Mouse (Mus musculus): Measurements from ENCODE around the gene Dnajc15. TPM values are rescaled to one million over a fixed set of nuclear protein-coding genes. Genes with fewer than 3 reads are reported as not detected.

Dnajc15 gene
- polyA plus RNA-seq (2015; fragmentation: Nextera tagmentation; extraction: Ambion mirVana) = 122 and 131 TPM in 2 replicates

DNA sequence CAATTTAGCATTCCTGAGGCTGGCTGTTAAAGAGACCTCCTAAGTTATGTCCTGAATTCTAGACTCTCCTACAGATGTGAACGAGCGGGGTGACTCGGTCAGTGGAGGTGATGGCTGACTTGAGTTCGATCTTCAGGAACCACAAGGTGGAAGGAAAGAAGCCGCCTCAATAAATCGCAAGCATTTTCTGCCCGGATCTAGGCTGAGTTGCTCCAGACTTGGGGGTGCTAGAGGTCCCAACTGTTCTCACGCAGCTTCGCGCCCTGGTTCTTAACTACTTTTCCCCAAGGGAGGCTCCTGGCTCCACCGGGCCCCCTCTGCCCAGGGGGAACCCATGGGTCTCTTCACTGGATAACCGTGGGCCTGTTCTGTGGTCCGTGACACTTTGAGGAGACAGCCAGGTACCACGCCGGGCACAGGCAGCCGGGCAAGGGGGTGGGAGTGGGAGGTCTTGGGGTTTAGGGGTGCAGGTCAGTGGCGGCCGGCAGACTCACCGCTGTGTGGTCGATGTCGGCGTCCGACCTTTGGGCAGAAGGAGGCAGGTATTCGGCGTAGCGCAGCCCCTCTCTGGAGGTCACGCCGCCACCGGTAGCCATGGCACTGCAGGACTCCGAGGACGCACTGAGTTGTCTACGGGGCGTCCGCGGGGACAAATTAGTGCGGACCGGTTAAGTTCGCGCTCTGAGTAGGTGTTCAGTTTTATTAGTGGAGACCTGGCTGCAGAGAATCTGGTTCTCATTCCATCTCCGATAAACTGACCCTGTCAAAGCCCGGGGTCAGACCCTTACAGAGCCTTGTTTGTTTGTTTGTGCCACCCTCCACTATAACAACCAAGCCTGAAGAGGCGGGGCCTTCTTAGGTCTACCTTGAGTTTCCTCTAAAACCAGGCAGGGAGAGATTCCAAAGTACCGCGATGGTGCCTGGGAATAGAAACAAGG, at the start of gene Dnajc15:
TSS of gene Dnajc15 (minus strand) at position 822 of the 938 bp plus-strand sequence.
- H3K4me3 ChIP-seq (ENCODE audit: low read length) = peak within 1 kb of the TSS; percentile 73
- peak within 1 kb of the TSS; percentile 60 for H3K4me2 ChIP-seq (replicated peaks; ENCODE audit: low read depth, low read length)
- 0 out of 2 replicates have a peak, but pooled peaks cover 3% of the 10 kb centered on the region for H3K4me1 ChIP-seq (ENCODE audit: insufficient read depth, low read length)
- peak within 1 kb of the TSS; percentile 32; the same call in 1 of the 2 replicates for H3K27ac ChIP-seq (ENCODE audit: low read length)
- peak; percentile 94 for ATAC-seq (ENCODE audit: low FRiP score, low TSS enrichment)
- no peaks in the 10 kb centered on the region for H3K27me3 ChIP-seq (ENCODE audit: insufficient read depth, low read length)
- H3K9ac ChIP-seq (replicated peaks; ENCODE audit: low read length) = peak within 1 kb of the TSS; percentile 81
- 2% methylated on average over 44 of the region's 44 CpGs for WGBS
- H3K9me3 ChIP-seq (ENCODE audit: low read length) = no peaks in the 10 kb centered on the region
- no peaks in the 10 kb centered on the region for H3K36me3 ChIP-seq (ENCODE audit: insufficient read depth, low read length)

DNA sequence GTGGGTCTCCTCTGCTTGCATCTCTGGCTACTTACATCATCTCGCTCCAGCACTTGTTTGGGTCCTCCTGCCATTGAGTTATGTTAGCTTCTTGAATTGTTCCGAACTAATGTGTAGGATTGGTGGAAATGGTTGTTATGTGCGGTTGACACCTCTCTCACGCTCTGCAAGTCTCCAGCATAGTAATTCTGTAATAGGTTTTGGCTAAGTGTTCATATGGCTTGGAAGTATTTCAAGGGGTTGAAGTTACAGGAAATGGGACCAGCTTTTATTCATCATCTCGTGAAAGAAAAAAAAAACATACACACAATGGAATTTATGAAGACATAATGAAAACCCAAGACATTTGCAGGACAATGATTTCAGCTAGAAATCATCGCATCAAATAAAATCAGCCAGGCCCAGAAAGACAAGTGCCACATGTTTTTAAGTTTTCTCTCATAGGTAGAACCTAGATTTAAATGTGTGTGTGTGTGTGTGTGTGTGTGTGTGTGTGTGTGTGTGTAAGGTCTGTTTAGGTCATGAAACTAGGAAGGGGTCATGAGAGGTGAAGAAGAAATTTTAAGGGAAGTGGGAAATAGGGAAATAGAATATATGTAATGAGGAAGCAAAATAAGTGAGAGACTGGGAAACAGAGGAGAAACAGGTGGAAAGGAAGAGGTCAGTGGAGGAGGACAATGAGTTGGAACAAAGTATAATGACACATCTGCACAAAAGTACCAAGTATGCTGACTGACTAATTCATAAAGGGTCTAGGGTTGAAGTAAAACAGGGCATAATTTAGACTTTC, 48.3 kb upstream of the Dnajc15 start:
- no peak for ATAC-seq (ENCODE audit: low FRiP score, low TSS enrichment)
- H3K4me1 ChIP-seq (ENCODE audit: insufficient read depth, low read length) = peaks cover 10% of the 10 kb centered on the region; the same call in 1 of the 2 replicates
- 61% methylated on average over 6 of the region's 6 CpGs for WGBS
- H3K36me3 ChIP-seq (ENCODE audit: insufficient read depth, low read length) = no peaks in the 10 kb centered on the region
- H3K27ac ChIP-seq (ENCODE audit: low read length) = peak overlapping the region; percentile 72; the same call in 1 of the 2 replicates
- no peak overlapping the region for H3K4me2 ChIP-seq (replicated peaks; ENCODE audit: low read depth, low read length)
- no peak overlapping the region for H3K4me3 ChIP-seq (ENCODE audit: low read length)
- no peaks in the 10 kb centered on the region for H3K9me3 ChIP-seq (ENCODE audit: low read length)
- H3K9ac ChIP-seq (replicated peaks; ENCODE audit: low read length) = no peak overlapping the region
- no peaks in the 10 kb centered on the region for H3K27me3 ChIP-seq (ENCODE audit: insufficient read depth, low read length)

DNA sequence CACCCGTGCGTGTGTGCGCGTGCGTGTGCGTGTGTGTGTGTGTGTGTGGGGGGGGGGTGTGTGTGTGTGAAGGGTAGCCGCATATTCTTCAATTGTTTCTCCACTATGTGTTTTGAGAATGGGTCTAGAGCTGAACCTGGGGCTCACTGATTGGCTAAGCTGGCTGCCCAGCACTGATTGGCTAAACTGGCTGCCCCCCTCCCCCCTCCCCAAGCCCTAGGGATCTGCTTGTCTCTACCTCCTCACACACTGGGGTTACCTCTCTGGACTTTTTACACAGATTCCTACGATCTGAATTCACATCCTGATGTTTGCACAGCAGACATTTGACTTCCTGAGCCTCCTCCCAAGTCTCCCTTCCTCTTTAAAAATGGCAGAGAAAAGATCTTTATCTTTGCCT, 46.7 kb upstream of the Dnajc15 start:
- Histone ChIP-seq H3K4me3 (ENCODE audit: low read length) (no peak overlapping the region), H3K9ac (replicated peaks; ENCODE audit: low read length) (no peak overlapping the region), H3K4me1 (ENCODE audit: insufficient read depth, low read length) (peaks cover 10% of the 10 kb centered on the region; the same call in 1 of the 2 replicates), H3K27me3 (ENCODE audit: insufficient read depth, low read length) (no peaks in the 10 kb centered on the region), H3K36me3 (ENCODE audit: insufficient read depth, low read length) (no peaks in the 10 kb centered on the region), H3K4me2 (replicated peaks; ENCODE audit: low read depth, low read length) (no peak overlapping the region), H3K27ac (ENCODE audit: low read length) (no peak overlapping the region), H3K9me3 (ENCODE audit: low read length) (no peaks in the 10 kb centered on the region)
- peak; percentile 76; the same call in 1 of the 2 replicates for ATAC-seq (ENCODE audit: low FRiP score, low TSS enrichment)
- WGBS = 83% methylated on average over 8 of the region's 8 CpGs

DNA sequence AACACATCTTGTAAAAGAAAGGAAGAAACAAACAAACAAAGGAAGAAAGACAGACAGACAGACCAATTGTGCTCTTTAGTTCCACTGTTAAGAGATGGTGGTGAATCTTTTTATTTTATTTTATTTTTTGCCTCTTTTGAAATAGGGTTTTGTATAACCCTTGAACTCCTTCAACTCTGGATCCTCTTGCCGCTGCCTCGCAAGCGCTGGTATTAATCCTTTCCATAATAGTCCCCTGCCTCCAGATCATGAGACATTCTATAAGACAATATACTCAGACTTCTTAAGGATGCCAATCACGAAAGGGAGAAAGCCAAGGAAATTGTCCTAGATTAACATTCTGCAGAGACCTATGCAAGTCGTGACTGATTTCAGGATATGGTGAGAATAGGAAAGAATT, 40.9 kb upstream of the Dnajc15 start:
- H3K27ac ChIP-seq (ENCODE audit: low read length) = no peak overlapping the region
- H3K4me3 ChIP-seq (ENCODE audit: low read length) = no peak overlapping the region
- WGBS = 93% methylated on average over 5 of the region's 5 CpGs
- no peaks in the 10 kb centered on the region for H3K27me3 ChIP-seq (ENCODE audit: insufficient read depth, low read length)
- no peak for ATAC-seq (ENCODE audit: low FRiP score, low TSS enrichment)
- no peak overlapping the region for H3K4me2 ChIP-seq (replicated peaks; ENCODE audit: low read depth, low read length)
- no peaks in the 10 kb centered on the region for H3K36me3 ChIP-seq (ENCODE audit: insufficient read depth, low read length)
- no peaks in the 10 kb centered on the region for H3K9me3 ChIP-seq (ENCODE audit: low read length)
- no peak overlapping the region for H3K9ac ChIP-seq (replicated peaks; ENCODE audit: low read length)
- H3K4me1 ChIP-seq (ENCODE audit: insufficient read depth, low read length) = no peaks in the 10 kb centered on the region

DNA sequence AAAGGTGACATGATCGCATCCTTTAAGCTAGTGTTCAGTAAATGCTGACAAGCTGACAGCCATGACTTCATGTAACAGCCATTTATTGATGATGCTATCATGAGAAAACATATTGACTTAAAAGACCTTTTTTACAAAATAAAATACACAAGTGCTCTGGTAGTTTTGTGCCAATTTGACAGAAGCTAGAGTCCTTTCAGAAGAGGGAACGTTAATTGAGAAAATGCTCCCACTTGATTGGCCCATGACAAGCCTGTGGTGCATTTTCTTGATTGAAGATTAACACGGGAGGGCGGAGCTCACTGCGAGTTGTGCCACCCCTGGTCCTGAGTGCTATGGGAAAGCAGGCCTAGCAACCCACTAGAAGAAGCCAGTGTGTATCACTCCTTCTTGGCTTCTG, 31.7 kb upstream of the Dnajc15 start:
- Histone ChIP-seq H3K27ac (ENCODE audit: low read length) (no peak overlapping the region), H3K27me3 (ENCODE audit: insufficient read depth, low read length) (no peaks in the 10 kb centered on the region), H3K9me3 (ENCODE audit: low read length) (no peaks in the 10 kb centered on the region), H3K4me3 (ENCODE audit: low read length) (no peak overlapping the region), H3K36me3 (ENCODE audit: insufficient read depth, low read length) (no peaks in the 10 kb centered on the region), H3K4me1 (ENCODE audit: insufficient read depth, low read length) (no peaks in the 10 kb centered on the region), H3K4me2 (replicated peaks; ENCODE audit: low read depth, low read length) (no peak overlapping the region), H3K9ac (replicated peaks; ENCODE audit: low read length) (no peak overlapping the region)
- ATAC-seq (ENCODE audit: low FRiP score, low TSS enrichment) = no peak
- WGBS = 87% methylated on average over 5 of the region's 5 CpGs

DNA sequence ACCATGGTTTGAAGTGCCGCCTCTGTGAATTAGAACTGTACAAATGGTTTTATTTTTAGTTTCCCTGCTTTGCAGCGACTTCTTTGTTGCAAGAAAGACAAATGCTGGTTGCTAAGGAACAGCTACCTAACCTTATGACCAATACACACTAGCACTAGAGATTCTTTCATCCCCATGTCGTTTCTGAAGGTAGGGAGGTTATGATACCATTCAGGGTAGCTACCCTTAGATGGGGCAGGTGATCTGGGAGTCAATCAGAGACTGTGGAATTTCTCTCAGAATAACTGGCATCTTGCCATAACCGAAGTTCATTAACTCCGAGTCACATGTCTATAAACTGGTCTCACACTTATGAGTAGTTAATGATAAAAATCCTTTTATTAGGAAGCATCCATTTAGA, 30.5 kb upstream of the Dnajc15 start:
- ATAC-seq (ENCODE audit: low FRiP score, low TSS enrichment) = no peak
- Histone ChIP-seq H3K4me3 (ENCODE audit: low read length) (no peak overlapping the region), H3K27me3 (ENCODE audit: insufficient read depth, low read length) (no peaks in the 10 kb centered on the region), H3K4me1 (ENCODE audit: insufficient read depth, low read length) (no peaks in the 10 kb centered on the region), H3K9ac (replicated peaks; ENCODE audit: low read length) (no peak overlapping the region), H3K27ac (ENCODE audit: low read length) (no peak overlapping the region), H3K9me3 (ENCODE audit: low read length) (no peaks in the 10 kb centered on the region), H3K4me2 (replicated peaks; ENCODE audit: low read depth, low read length) (no peak overlapping the region), H3K36me3 (ENCODE audit: insufficient read depth, low read length) (no peaks in the 10 kb centered on the region)
- 67% methylated on average over 5 of the region's 5 CpGs for WGBS

DNA sequence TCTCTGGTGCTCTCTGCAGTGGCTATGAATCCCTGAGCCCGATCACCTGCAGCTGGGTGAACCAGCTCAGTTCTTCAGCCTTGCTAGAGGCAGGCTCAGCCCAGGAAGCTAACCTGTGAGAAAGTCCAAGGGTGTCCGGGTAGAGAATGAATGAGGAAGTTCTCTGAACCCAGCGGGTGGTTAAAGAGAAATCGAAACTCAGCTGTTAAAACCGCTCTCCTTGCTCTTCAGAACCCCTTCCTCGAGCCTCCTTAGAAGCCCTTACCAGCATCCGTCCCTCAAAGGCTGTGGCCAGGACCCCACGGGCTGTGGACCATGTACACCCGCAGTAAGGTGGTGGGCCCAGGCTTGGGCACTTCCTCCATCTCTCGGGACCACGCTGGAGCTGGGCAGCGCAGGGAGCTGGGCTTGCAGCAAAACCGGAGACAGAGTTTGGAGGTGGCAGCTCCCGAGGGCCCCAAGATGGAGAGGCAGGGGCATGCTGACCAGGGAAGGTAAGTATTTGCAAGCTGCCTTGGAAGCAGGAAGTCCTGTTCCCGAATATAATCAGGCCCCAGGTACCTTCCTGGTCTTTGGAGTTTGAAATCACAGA, 29.3 kb upstream of the Dnajc15 start, which contains the start of gene Epsti1:
TSS of gene Epsti1 (plus strand) at position 69 of the 592 bp plus-strand sequence.
- peak within 1 kb of the TSS; percentile 27; the same call in 1 of the 2 replicates for H3K4me2 ChIP-seq (replicated peaks; ENCODE audit: low read depth, low read length)
- peak within 1 kb of the TSS; percentile 21; the same call in 1 of the 2 replicates for H3K4me3 ChIP-seq (ENCODE audit: low read length)
- no peak within 1 kb of the TSS for H3K9ac ChIP-seq (replicated peaks; ENCODE audit: low read length)
- H3K27me3 ChIP-seq (ENCODE audit: insufficient read depth, low read length) = no peaks in the 10 kb centered on the region
- 52% methylated on average over 15 of the region's 15 CpGs for WGBS
- no peaks in the 10 kb centered on the region for H3K9me3 ChIP-seq (ENCODE audit: low read length)
- no peak within 1 kb of the TSS for H3K27ac ChIP-seq (ENCODE audit: low read length)
- no peaks in the 10 kb centered on the region for H3K4me1 ChIP-seq (ENCODE audit: insufficient read depth, low read length)
- no peaks in the 10 kb centered on the region for H3K36me3 ChIP-seq (ENCODE audit: insufficient read depth, low read length)
- ATAC-seq (ENCODE audit: low FRiP score, low TSS enrichment) = no peak

DNA sequence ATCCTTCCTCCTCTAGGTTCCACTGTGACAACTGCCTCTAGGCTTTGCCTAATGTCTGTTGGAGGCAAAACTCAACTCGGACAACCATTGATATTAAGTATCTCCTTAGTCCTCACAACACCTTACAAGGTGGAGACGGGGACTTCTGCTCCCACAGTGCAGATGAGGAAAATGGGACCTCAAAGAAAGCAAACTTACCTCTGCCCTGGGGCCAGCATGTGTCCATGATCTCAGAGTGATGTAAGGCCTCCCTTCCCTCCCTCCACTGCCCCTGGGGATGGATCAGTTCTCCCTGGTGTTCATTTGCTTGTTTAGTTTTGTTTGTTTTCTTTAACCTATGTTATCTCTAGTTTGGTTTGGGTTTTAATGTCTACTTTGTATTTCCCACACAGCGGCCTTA, 27.6 kb upstream of the Dnajc15 start:
- no peak for ATAC-seq (ENCODE audit: low FRiP score, low TSS enrichment)
- Histone ChIP-seq H3K36me3 (ENCODE audit: insufficient read depth, low read length) (no peaks in the 10 kb centered on the region), H3K4me3 (ENCODE audit: low read length) (no peak overlapping the region), H3K9me3 (ENCODE audit: low read length) (no peaks in the 10 kb centered on the region), H3K4me1 (ENCODE audit: insufficient read depth, low read length) (no peaks in the 10 kb centered on the region), H3K27me3 (ENCODE audit: insufficient read depth, low read length) (no peaks in the 10 kb centered on the region), H3K9ac (replicated peaks; ENCODE audit: low read length) (no peak overlapping the region), H3K27ac (ENCODE audit: low read length) (no peak overlapping the region), H3K4me2 (replicated peaks; ENCODE audit: low read depth, low read length) (no peak overlapping the region)
- 92% methylated on average over 3 of the region's 3 CpGs for WGBS

DNA sequence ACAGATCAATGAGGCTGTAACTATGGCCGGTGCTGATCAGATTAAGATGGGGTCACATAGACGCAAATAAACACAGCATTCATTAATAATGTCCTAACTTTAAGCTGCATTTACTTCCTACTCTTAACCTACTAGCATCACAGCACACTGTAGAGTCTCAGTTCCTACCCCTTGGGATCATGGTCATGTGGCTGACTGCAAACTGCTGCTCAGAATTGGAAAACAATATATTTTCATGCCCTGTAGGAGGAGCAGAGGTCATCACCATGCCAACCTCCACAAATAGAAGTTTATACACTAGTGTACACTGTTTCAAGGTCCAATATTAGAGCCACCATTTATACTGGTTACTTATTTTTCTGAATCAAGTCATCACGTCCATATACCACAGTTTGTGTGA, 21.0 kb upstream of the Dnajc15 start:
- H3K4me1 ChIP-seq (ENCODE audit: insufficient read depth, low read length) = no peaks in the 10 kb centered on the region
- H3K4me3 ChIP-seq (ENCODE audit: low read length) = no peak overlapping the region
- H3K9ac ChIP-seq (replicated peaks; ENCODE audit: low read length) = no peak overlapping the region
- no peaks in the 10 kb centered on the region for H3K9me3 ChIP-seq (ENCODE audit: low read length)
- H3K27ac ChIP-seq (ENCODE audit: low read length) = no peak overlapping the region
- no peaks in the 10 kb centered on the region for H3K27me3 ChIP-seq (ENCODE audit: insufficient read depth, low read length)
- no peak for ATAC-seq (ENCODE audit: low FRiP score, low TSS enrichment)
- 86% methylated on average over 3 of the region's 3 CpGs for WGBS
- no peaks in the 10 kb centered on the region for H3K36me3 ChIP-seq (ENCODE audit: insufficient read depth, low read length)
- no peak overlapping the region for H3K4me2 ChIP-seq (replicated peaks; ENCODE audit: low read depth, low read length)
